Mouse (Mus musculus) adipocyte (in vitro differentiated cells): ENCODE measurements around the gene Sh3kbp1.

Experiments used
- DNase-seq: peaks from one replicate; pipeline ENCODE4 v3.0.0-alpha.2; 2016; ENCODE audit warnings: low spot score

Sh3kbp1 gene

DNA sequence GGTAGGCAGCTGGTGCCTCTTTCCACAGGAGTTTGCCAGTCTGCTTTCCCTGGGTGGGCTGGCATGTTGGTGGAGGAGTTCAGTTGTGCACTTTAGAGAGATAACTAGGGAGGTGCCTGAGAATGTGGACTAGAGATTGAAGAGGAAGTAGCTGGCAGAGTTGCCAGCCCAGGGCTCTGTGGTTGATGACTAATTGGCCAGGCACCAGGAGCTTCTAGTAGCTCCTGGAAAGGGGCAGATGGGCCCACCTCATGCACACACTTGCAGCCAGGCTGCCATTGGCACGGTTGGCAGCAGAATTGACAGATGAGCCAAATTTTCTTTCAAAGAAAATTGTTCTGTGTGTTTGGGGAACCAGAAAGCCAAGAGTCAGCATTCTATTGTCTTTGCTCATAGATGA is 210.3 kb downstream of the Sh3kbp1 start:
- peak; percentile 3 for DNase-seq

DNA sequence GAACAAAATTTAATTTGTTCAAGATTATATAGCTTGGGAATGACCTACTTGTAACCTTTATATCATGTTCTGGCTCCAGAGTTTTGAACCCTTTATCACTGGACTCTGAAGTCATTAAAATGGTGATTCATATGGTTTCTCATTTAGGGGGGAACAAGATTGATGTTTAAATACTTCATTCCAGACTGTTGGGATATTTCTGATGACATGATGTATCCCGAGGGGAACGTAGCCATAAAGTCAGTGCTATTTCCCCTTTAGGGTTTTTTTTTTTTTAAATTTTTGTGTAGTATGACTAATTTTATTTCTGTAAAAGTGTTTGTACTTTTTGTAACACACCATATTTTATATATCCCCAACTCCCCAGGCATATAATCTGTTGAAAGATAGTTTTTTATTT is 212.7 kb downstream of the Sh3kbp1 start:
- no peak for DNase-seq

DNA sequence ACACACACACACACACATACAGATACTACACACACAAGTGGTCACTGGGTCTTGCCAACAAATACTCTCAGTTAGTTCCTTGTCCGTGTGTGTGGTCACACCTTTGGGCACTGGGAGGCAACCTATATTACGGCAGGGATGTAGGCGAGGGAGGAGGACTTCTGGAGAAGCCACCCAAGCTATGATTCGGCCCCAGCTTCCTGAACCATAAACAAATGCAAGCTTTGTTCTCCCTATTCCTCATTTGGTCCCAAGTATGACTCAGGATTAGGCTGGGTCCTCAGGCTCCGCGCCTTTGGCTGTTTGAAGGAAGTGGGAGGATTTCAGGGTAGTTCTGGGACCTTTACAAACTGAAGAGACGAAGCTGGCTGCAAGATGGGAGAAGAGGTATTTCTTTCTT is 213.2 kb downstream of the Sh3kbp1 start:
- DNase-seq = no peak

DNA sequence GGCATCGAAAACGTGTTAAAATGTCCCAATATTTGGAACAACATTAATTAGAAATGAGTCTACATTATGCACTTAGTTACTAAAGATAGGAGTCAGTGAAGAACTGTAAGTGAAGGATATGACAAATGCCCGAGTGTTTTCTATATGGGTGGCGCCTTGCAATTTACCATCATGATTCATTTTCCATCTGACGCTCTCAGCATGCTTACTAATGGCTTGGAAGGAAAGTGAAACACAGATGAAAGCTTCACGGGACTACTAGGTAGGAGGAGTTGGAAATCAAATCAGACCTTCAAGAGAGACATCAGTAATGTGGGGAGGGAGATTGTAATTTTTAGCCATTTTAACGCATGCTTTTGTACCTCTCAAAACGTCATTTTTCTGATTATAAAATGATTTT is 223.7 kb downstream of the Sh3kbp1 start:
- DNase-seq = no peak

DNA sequence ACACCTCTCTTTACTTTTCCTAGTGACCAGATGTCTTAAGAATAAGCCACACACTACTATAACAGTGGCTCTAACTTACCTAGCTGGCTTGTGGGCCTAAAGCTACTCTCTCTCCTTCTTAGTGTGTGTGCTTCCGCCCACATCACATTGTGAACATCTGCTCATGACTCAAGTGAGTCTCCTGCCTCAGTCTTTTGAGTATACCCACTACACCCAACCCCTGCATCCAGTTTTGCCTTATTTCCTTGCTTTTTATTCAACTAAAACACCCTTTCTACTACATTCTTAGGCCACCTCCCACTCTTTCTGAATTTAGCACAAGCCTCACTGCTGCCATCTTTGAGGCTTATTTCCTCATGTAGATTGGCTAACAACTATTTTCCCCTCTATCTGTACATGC is 229.8 kb downstream of the Sh3kbp1 start:
- no peak for DNase-seq

DNA sequence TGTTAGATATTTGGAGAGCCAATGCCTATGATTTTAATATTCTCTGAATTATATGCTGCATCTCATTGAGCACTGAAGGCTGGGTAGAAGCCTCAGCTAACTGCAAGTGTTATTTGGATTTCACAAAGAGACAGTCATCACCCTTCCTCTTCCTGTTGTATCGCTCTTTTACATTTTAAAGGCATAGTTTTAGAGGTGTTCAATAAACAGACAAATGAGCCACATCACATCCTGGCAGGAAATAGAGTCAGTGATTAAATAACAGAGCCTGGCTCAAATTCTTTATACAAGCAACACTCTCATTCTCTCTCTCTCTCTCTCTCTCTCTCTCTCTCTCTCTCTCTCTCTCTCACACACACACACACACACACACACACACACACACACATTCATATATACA is 231.1 kb downstream of the Sh3kbp1 start:
- DNase-seq = no peak

DNA sequence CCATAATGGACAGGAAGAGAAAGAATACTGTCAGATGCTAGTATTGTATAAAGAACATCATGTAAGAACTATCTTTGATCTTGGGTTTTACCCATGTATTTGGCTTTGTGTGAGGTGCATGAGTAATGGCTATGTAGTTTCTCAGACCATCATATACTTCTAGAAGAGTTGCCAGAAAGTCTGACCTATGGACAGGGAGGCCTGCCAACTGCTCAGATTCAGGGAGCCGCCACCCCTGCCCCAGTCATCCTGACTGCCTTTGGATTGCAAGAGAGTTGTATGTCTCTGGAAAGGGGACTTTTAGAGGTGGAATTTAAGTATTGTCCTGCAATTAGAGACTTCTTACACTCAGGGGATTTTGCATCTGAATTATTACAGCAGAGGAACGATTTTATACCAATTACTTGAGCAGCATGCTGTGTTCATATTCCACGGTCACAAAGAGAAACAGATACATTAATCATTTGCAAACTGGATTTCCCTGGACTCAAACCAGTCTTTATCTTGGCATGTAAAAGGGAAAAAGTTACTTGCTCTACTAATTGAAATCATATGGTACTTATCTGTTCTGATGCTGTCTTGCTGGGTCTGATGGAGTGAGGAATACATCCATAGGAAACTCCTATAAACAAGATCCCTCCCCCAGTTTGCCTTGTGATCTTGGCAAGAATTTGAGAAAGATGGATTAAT is 233.9 kb downstream of the Sh3kbp1 start:
- DNase-seq = peak; percentile 43

DNA sequence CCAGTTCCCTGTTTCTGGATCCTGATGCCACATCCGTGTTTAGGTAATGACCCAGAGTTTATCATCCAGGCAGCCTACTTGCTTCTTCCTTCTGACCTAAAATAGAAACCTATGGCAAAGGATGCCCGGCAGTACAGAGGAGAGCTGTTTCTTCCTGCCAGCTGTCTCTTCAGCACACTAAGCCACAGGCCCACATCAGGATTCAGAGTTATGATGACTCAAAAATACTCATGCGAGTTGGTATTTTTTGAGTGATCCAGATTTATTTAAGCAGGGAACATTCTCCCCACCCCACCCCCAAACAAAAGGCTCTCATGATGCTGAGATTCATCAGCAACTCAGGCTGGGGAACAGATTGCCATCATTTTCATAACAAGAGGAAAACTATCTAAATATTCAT is 240.6 kb downstream of the Sh3kbp1 start:
- DNase-seq = no peak

DNA sequence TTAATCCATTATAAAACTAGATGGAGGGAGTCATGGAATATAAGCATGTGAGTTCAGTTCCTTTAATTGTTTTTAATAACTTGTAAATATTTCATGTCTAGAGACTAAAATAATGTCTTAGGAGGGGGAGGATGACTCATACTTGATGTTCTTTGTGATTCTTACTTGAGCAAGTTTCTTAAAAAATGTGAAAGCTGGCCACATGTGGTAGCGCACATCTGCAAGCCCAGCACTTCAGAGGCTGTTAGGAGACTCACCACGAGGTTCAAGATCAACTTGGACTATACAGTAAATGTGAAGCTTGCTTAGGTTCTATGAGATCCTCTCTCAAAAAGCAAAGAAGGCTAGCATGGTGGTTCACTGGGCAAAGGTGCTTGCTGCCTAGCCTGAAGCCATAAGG is 245.4 kb downstream of the Sh3kbp1 start:
- peak; percentile 22 for DNase-seq

DNA sequence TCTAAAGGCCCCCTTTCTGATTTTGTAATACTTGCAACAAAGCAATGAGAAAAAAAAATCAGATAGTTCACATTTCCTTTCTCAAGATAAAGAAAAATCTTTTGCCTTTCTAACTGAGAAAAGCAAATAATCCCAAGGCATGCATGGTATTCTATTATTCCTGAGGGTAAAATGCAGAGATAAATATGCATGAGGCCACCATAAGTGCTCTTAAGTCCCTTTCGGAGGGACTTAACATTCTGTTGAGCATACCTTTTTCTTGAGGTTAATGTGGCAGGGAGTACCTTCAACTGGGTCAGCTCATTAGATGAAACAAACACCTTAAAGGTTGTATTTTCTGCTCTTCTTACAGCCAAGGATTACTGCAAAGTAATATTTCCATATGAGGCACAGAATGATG is 250.7 kb downstream of the Sh3kbp1 start:
- DNase-seq = no peak

DNA sequence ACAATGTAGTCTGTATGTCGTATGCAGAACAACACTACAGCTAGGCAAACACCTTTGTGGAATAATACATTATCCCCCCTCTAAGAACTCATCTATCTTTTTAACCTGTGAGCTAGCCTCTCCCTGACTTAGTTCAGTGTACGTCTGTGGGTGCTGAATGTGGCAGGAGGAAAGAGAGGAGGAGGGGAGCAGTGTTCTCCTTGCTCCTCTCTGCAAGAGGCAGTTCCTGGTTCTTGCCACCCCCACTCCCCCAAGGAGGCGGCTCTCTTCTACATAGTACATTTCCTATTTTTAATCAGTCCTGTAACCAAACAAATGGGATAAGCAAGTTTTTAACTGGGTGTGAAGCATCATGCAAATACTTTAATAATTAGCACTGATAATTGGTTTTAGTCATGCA is 252.4 kb downstream of the Sh3kbp1 start:
- no peak for DNase-seq

DNA sequence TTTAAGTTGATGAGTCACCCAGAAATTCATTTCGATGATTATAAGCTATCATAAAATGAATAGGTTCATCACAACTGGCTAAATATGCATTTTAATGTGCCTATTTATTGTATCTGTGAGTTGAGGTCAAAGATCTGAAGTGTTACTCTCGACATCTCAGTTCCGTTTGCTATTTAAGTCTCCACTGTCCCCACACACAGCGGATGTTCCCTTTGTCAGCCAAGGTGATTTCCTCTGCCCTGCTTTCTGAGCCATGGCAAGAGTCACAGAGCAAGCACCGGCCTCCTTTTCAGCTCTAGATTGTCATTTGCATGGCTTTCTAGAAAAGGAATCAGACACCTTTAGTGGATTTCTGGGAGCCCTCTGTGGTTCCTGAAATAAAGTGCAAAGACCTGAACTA is 254.5 kb downstream of the Sh3kbp1 start:
- no peak for DNase-seq

DNA sequence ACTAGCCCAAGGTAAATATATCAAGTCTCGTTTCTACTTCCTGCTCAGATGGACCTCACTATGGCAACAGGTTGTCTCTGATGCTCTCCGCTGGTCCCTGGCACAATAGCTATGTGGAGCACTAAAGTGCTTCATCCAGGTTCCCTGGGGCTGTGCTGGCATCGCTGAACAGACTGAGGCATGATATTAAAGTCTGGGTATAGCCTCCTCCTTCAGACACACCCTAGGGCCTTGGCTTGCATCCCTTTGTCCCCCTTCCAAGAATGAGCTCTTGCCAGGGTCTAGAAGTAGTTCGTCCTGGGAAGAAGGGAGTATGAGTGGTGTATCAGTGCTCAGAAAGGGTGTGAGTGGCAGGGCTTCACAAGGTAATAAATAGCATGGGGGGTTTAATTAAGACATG is 269.5 kb downstream of the Sh3kbp1 start:
- DNase-seq = no peak

DNA sequence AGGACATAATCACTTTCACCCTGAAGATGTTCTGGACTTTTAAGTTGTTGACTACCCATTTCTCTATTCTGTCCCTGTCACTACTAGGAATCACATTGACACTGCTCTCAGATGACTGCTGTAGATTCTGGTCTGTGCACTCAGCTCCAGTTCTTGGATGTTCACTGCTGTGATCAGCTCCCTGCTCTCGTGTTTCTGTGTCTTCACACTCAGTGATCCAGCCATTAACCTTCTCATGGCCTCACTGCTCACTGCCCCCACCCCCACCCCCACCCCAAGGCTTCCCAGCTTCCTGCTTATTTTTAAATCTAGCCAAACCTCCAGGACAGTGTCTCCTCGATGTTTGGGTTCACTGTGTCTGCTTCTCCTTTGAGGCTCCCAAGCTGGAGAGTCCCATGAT is 271.0 kb downstream of the Sh3kbp1 start:
- no peak for DNase-seq

DNA sequence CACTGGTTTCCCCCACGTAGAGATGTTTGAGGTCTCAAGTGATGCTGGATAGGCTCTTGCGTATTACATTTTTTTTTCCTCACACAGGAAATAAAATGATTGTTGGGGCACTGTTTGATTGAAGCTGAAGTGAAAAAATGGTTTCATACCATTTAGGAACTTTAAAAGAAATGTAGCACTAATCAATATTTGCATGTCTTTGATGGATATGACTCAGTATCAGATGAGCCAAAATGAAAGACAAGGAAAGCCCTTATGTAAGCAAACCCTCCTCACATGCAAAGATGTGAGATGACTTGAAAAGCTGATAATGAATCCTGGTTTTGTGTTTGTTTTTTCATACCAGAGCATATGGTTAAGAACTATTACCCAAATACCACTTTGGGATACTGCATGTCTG is 272.0 kb downstream of the Sh3kbp1 start:
- DNase-seq = no peak

DNA sequence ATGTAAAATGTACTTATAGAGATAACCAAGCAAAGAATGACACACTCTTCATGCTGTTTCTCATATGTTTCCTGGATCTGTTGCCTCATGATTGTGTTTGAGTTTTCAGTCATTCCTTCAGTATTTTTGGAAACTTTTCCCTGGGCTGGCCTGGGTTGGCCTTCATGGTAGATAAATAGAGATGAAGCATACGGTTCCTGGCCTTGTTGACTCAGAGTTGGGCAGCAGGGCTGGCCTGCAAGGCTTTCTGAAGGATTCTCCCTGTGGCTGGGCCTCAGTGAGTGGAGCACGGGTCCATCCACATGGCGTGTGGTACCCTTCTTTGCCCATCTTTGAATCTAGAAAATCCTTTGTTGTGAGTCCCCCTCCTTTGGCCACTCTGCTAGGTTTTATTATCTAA is 276.3 kb downstream of the Sh3kbp1 start:
- no peak for DNase-seq

DNA sequence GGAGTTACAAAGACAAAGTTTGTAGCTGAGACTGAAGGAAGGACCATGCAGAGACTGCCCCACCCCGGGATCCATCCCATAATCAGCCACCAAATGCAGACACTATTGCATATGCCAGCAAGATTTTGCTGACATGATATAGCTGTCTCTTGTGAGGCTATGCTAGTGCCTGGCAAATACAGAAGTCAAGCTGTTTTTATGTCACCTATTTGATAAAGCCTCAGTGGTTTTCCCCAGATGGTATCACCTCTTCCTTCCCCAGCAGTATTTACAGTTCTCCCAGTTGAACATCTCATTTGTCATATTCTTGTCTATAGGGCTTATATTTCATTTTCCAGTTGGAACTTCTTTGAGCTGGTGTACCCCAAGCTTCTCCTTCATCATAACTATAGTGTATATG is 280.6 kb downstream of the Sh3kbp1 start:
- DNase-seq = no peak

DNA sequence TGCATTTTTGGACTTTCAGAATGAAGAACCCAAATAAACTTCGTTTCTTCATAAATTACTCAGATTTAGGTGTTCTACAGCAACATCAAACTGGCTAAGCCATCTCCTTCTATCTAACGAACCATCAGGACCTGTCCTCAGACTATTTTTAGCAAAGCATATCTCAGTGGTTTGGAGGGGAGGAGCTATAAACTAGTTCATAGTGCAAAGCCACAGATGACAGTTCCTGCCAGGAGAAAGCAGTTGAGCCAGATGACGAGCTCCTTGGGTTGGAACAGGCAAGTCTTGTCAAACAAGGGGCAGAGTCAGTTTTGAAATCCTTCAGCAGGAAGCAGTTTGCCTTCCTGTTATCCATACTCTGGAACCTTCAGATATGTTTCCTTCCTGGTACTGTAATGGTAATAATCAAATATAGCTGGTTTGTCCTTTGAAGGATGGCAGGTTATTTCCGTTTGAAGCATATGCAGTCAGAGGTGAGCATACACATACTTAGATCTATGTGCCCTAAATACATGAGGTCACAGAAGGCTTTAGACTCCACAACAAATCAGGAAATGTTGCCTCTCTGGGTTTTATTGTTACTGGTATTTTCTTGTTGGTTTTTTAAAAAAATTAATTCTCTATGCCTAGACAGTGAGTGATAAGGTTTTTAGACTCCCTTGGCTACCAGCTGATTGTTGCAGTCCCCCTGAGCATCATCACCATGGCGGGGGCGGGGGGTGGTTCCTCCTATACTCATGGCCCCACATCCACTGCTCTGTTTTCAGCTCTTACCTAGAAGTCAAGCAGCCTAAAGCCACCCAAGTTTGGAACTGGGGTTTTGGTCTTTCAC is 282.6 kb downstream of the Sh3kbp1 start:
- DNase-seq = peak; percentile 69

DNA sequence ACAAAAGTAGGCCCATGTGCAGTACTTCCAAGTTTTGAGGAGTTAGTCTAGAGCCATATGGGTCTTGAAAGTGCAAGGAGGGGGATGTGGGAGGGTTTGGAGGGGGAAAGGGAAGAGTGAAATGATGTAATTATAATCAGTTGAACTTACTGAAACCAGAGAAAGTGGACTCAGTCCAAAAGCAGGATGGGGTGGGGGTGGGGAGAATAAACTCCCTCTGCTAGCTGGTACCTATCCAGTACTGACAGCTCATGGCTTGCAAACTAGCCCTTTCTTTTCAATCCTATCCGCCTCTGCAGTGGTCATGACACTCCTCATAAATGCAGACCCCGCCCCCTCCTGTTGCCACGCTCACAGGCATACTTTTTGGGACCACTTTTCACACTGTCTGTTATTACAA is 283.5 kb downstream of the Sh3kbp1 start:
- peak; percentile 46 for DNase-seq

DNA sequence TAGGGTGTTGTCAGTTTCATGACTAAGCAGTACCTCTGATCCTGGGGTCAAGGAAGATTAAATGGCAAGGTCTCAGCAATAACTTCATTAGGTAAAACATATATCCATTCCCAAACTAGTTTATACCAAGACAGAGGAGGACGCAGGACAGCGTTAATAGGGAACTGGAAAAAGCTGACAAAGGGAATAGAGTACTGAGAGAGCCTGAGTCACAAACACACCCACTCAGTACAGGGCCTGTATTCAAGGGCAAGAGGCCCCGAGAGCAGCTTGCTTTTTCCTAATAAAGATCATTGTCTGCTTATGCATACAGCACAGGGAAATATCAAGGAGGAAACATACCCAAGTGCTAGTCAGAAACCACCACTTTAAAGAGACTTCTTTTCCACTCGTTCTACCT is 284.5 kb downstream of the Sh3kbp1 start:
- DNase-seq = peak; percentile 7

DNA sequence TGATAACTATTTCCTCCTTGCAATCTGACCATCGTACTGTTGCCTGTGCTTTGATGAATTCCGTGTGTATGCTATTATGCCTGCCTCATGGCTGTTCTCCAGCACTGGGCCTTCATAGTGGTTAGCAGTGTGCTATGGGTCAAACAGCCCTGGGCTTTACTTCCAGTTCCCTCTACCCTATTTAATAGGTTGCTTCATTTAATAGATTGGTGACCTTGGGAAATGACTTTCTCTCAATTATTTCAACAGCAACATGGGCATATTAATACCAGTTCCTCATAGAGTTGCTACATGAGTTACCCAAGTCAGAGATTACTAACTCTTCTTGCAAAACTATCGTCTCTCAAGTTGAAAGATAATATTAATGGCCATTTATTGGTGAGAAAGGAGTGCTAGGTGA is 285.0 kb downstream of the Sh3kbp1 start:
- peak; percentile 18 for DNase-seq

DNA sequence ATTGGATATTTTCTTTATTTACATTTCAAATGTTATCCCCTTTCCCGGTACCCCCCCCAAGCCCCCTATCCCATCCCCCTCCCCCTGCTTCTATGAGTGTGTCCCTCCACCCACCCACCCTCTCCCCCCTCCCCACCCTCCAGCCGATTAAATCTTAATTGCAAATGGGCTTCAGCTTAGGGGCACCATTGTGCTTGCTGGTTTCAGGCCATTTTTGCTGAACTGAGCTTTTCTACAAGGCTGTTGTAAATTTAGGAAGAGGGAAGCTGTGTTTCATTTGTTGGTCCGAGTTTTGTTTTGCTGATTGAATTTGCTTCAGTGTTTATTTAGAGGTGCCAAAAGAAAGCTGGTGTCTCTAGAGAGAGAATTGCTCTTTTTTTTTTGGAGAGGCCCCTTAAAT is 286.4 kb downstream of the Sh3kbp1 start:
- no peak for DNase-seq

DNA sequence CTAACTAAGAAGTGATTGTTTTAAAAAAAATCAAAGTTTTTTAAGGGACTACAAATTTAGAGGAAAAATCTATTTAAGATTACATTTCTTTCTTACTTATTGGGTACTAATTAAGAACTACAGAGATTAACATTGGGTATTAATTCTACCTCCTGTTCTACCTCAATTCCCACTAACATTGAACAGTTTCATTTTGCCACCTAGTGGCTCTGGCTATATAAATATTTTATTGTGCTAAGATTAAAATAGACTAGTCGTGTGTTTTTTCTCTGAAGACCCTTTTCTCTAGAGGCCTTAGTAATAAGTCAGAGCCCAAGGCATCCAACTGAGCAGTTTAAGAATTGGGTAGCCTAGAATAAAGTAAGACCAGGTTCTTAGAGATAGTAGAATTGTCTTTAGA is 288.1 kb downstream of the Sh3kbp1 start:
- DNase-seq = peak; percentile 11

DNA sequence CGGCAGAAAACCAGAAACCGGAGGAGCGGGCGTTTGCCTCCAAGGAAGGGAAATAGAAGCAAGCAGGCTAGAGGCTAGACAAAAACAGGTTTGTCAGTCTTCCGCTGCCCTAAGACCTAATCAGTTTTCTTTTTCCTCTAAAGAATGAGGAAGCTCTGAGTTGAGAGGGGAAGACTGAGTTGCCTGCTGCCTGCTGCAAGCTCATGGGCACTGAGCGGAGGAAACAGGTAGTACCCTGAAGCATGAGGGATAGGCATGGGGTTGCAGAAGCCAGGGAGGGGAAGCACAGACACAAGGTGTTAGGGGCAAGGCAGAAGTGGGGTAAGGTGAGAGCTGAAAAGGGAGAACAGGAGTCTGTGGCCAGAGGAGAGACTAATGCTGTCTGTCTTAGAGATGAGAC is 297.7 kb downstream of the Sh3kbp1 start:
- no peak for DNase-seq
